Mouse (Mus musculus): ENCODE measurements at regions not wholly inside any gene's neighbourhood (a gene's known extent, or its start where the extent isn't known, plus 50 kb on each side); places are given as distances from the start of the nearest gene placed in this dataset.

GRCm38 (mm10) chr15:31805522-31805921, 203.9 kb downstream of the Fam173b start:
- Histone ChIP-seq H3K4me3 (ENCODE audit: low read depth, low read length) (no peak overlapping the region), H3K27ac (ENCODE audit: low read depth, low read length) (no peak overlapping the region), H3K4me2 (no peak overlapping the region), H3K4me1 (replicated peaks; ENCODE audit: control insufficient read depth, insufficient read depth, low read length) (no peaks in the 10 kb centered on the region), H3K9ac (ENCODE audit: low read depth, low read length) (no peak overlapping the region), H3K36me3 (ENCODE audit: control insufficient read depth, insufficient read depth, low read length) (no peaks in the 10 kb centered on the region), H3K27me3 (replicated peaks; ENCODE audit: control insufficient read depth, insufficient read depth, low read length) (no peaks in the 10 kb centered on the region), H3K9me3 (ENCODE audit: control insufficient read depth, low read length) (no peaks in the 10 kb centered on the region)
- no peak for DNase-seq (ENCODE audit: low spot score)
- WGBS, result 67% methylated on average over 3 of the region's 3 CpGs
- no peak for ATAC-seq (replicated peaks; ENCODE audit: low FRiP score)

GRCm38 (mm10) chr15:31815551-31815950, 213.9 kb downstream of the Fam173b start:
- H3K27ac ChIP-seq (ENCODE audit: low read depth, low read length), result no peak overlapping the region
- no peaks in the 10 kb centered on the region for H3K36me3 ChIP-seq (ENCODE audit: control insufficient read depth, insufficient read depth, low read length)
- no peak overlapping the region for H3K4me2 ChIP-seq
- WGBS, result 87% methylated on average over 5 of the region's 5 CpGs
- no peaks in the 10 kb centered on the region for H3K9me3 ChIP-seq (ENCODE audit: control insufficient read depth, low read length)
- H3K9ac ChIP-seq (ENCODE audit: low read depth, low read length), result no peak overlapping the region
- no peaks in the 10 kb centered on the region for H3K4me1 ChIP-seq (replicated peaks; ENCODE audit: control insufficient read depth, insufficient read depth, low read length)
- ATAC-seq (replicated peaks; ENCODE audit: low FRiP score) (no peak), DNase-seq (ENCODE audit: low spot score) (no peak)
- H3K27me3 ChIP-seq (replicated peaks; ENCODE audit: control insufficient read depth, insufficient read depth, low read length), result no peaks in the 10 kb centered on the region
- no peak overlapping the region for H3K4me3 ChIP-seq (ENCODE audit: low read depth, low read length)

GRCm38 (mm10) chr15:31819219-31819618, 217.6 kb downstream of the Fam173b start:
- no peak overlapping the region for H3K27ac ChIP-seq (ENCODE audit: low read depth, low read length)
- no peak overlapping the region for H3K9ac ChIP-seq (ENCODE audit: low read depth, low read length)
- 65% methylated on average over 6 of the region's 6 CpGs for WGBS
- no peak overlapping the region for H3K4me2 ChIP-seq
- no peaks in the 10 kb centered on the region for H3K36me3 ChIP-seq (ENCODE audit: control insufficient read depth, insufficient read depth, low read length)
- H3K9me3 ChIP-seq (ENCODE audit: control insufficient read depth, low read length), result no peaks in the 10 kb centered on the region
- H3K4me3 ChIP-seq (ENCODE audit: low read depth, low read length), result no peak overlapping the region
- ATAC-seq (replicated peaks; ENCODE audit: low FRiP score) (no peak), DNase-seq (ENCODE audit: low spot score) (no peak)
- no peaks in the 10 kb centered on the region for H3K27me3 ChIP-seq (replicated peaks; ENCODE audit: control insufficient read depth, insufficient read depth, low read length)
- H3K4me1 ChIP-seq (replicated peaks; ENCODE audit: control insufficient read depth, insufficient read depth, low read length), result no peaks in the 10 kb centered on the region

GRCm38 (mm10) chr15:31827219-31827618, 225.6 kb downstream of the Fam173b start:
- Histone ChIP-seq H3K36me3 (ENCODE audit: control insufficient read depth, insufficient read depth, low read length) (no peaks in the 10 kb centered on the region), H3K27me3 (replicated peaks; ENCODE audit: control insufficient read depth, insufficient read depth, low read length) (no peaks in the 10 kb centered on the region), H3K27ac (ENCODE audit: low read depth, low read length) (no peak overlapping the region), H3K9me3 (ENCODE audit: control insufficient read depth, low read length) (no peaks in the 10 kb centered on the region), H3K4me1 (replicated peaks; ENCODE audit: control insufficient read depth, insufficient read depth, low read length) (no peaks in the 10 kb centered on the region), H3K9ac (ENCODE audit: low read depth, low read length) (no peak overlapping the region), H3K4me3 (ENCODE audit: low read depth, low read length) (no peak overlapping the region), H3K4me2 (no peak overlapping the region)
- no peak for DNase-seq (ENCODE audit: low spot score)
- WGBS, result 81% methylated on average over 6 of the region's 6 CpGs
- ATAC-seq (replicated peaks; ENCODE audit: low FRiP score), result no peak

GRCm38 (mm10) chr15:31841519-31841918, 239.9 kb downstream of the Fam173b start:
- ATAC-seq (replicated peaks; ENCODE audit: low FRiP score) (no peak), DNase-seq (ENCODE audit: low spot score) (no peak)
- no peaks in the 10 kb centered on the region for H3K27me3 ChIP-seq (replicated peaks; ENCODE audit: control insufficient read depth, insufficient read depth, low read length)
- no peak overlapping the region for H3K4me2 ChIP-seq
- H3K9me3 ChIP-seq (ENCODE audit: control insufficient read depth, low read length), result no peaks in the 10 kb centered on the region
- H3K36me3 ChIP-seq (ENCODE audit: control insufficient read depth, insufficient read depth, low read length), result no peaks in the 10 kb centered on the region
- no peaks in the 10 kb centered on the region for H3K4me1 ChIP-seq (replicated peaks; ENCODE audit: control insufficient read depth, insufficient read depth, low read length)
- WGBS, result 78% methylated on average over 1 of the region's 1 CpGs
- H3K9ac ChIP-seq (ENCODE audit: low read depth, low read length), result no peak overlapping the region
- no peak overlapping the region for H3K27ac ChIP-seq (ENCODE audit: low read depth, low read length)
- no peak overlapping the region for H3K4me3 ChIP-seq (ENCODE audit: low read depth, low read length)

GRCm38 (mm10) chr15:31854764-31855163, 253.1 kb downstream of the Fam173b start:
- WGBS, result 69% methylated on average over 5 of the region's 5 CpGs

GRCm38 (mm10) chr15:31855188-31855587, 253.5 kb downstream of the Fam173b start:
- Histone ChIP-seq H3K9ac (ENCODE audit: low read depth, low read length) (no peak overlapping the region), H3K9me3 (ENCODE audit: control insufficient read depth, low read length) (no peaks in the 10 kb centered on the region), H3K4me2 (no peak overlapping the region), H3K27me3 (replicated peaks; ENCODE audit: control insufficient read depth, insufficient read depth, low read length) (no peaks in the 10 kb centered on the region), H3K4me3 (ENCODE audit: low read depth, low read length) (no peak overlapping the region), H3K4me1 (replicated peaks; ENCODE audit: control insufficient read depth, insufficient read depth, low read length) (no peaks in the 10 kb centered on the region), H3K27ac (ENCODE audit: low read depth, low read length) (no peak overlapping the region), H3K36me3 (ENCODE audit: control insufficient read depth, insufficient read depth, low read length) (no peaks in the 10 kb centered on the region)
- WGBS, result 78% methylated on average over 3 of the region's 3 CpGs
- DNase-seq (ENCODE audit: low spot score) (no peak), ATAC-seq (replicated peaks; ENCODE audit: low FRiP score) (no peak)

More at GRCm38 (mm10) chr15:31854764-31855163, 253.1 kb downstream of the Fam173b start:
- H3K9me3 ChIP-seq (ENCODE audit: control insufficient read depth, low read length), result no peaks in the 10 kb centered on the region
- ATAC-seq (replicated peaks; ENCODE audit: low FRiP score) (no peak), DNase-seq (ENCODE audit: low spot score) (no peak)
- no peak overlapping the region for H3K27ac ChIP-seq (ENCODE audit: low read depth, low read length)
- no peaks in the 10 kb centered on the region for H3K27me3 ChIP-seq (replicated peaks; ENCODE audit: control insufficient read depth, insufficient read depth, low read length)
- no peaks in the 10 kb centered on the region for H3K36me3 ChIP-seq (ENCODE audit: control insufficient read depth, insufficient read depth, low read length)
- no peak overlapping the region for H3K9ac ChIP-seq (ENCODE audit: low read depth, low read length)
- H3K4me1 ChIP-seq (replicated peaks; ENCODE audit: control insufficient read depth, insufficient read depth, low read length), result no peaks in the 10 kb centered on the region
- no peak overlapping the region for H3K4me3 ChIP-seq (ENCODE audit: low read depth, low read length)
- no peak overlapping the region for H3K4me2 ChIP-seq

- H3K9me3 ChIP-seq (ENCODE audit: control insufficient read depth, low read length), result no peaks in the 10 kb centered on the region
- 80% methylated on average over 3 of the region's 3 CpGs for WGBS
- no peak overlapping the region for H3K4me3 ChIP-seq (ENCODE audit: low read depth, low read length)
- no peaks in the 10 kb centered on the region for H3K27me3 ChIP-seq (replicated peaks; ENCODE audit: control insufficient read depth, insufficient read depth, low read length)
- H3K4me1 ChIP-seq (replicated peaks; ENCODE audit: control insufficient read depth, insufficient read depth, low read length), result no peaks in the 10 kb centered on the region
- ATAC-seq (replicated peaks; ENCODE audit: low FRiP score) (no peak), DNase-seq (ENCODE audit: low spot score) (no peak)
- no peaks in the 10 kb centered on the region for H3K36me3 ChIP-seq (ENCODE audit: control insufficient read depth, insufficient read depth, low read length)
- H3K9ac ChIP-seq (ENCODE audit: low read depth, low read length), result no peak overlapping the region
- no peak overlapping the region for H3K27ac ChIP-seq (ENCODE audit: low read depth, low read length)
- H3K4me2 ChIP-seq, result no peak overlapping the region
These were observed 267.4 kb downstream of the Fam173b start for GRCm38 (mm10) chr15:31869100-31869499.

- Histone ChIP-seq H3K9me3 (ENCODE audit: control insufficient read depth, low read length) (no peaks in the 10 kb centered on the region), H3K4me3 (ENCODE audit: low read depth, low read length) (no peak overlapping the region), H3K36me3 (ENCODE audit: control insufficient read depth, insufficient read depth, low read length) (no peaks in the 10 kb centered on the region), H3K4me2 (no peak overlapping the region), H3K4me1 (replicated peaks; ENCODE audit: control insufficient read depth, insufficient read depth, low read length) (no peaks in the 10 kb centered on the region), H3K27ac (ENCODE audit: low read depth, low read length) (no peak overlapping the region), H3K27me3 (replicated peaks; ENCODE audit: control insufficient read depth, insufficient read depth, low read length) (no peaks in the 10 kb centered on the region), H3K9ac (ENCODE audit: low read depth, low read length) (no peak overlapping the region)
- DNase-seq (ENCODE audit: low spot score) (no peak), ATAC-seq (replicated peaks; ENCODE audit: low FRiP score) (no peak)
- 61% methylated on average over 14 of the region's 14 CpGs for WGBS
These were observed 268.2 kb downstream of the Fam173b start for GRCm38 (mm10) chr15:31869673-31870417.
